Mouse (Mus musculus) thymus, postnatal 4 days (tissue): ENCODE results near the gene Hc.

Experiments
- DNase-seq: peaks from one replicate; pipeline ENCODE4 v3.0.0; 2021

Hc gene

DNA sequence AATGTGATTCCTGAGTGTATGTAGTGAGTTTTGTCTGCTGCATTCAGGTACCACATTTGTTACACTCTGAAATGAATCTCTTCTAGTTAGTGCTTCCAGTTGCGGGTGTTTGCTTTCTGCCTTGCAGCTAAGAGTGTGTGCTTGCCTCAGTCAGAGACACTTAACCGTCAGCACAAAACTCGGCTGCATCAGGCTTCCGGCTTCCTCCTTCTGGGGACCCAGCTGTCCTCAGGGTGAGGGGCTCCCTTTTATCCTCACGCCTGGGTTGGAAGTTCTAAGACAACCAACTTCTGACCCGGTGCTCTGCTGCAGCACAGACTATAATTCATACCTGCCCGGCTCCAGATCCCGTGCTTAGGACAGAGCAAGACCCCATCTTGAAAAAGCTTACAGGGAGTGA is 88.2 kb downstream of the Hc start:
- DNase-seq = peak; percentile 58

GRCm38 (mm10) chr2:34971080-34971888 is 90.0 kb downstream of the Hc start:
- no peak for DNase-seq

DNA sequence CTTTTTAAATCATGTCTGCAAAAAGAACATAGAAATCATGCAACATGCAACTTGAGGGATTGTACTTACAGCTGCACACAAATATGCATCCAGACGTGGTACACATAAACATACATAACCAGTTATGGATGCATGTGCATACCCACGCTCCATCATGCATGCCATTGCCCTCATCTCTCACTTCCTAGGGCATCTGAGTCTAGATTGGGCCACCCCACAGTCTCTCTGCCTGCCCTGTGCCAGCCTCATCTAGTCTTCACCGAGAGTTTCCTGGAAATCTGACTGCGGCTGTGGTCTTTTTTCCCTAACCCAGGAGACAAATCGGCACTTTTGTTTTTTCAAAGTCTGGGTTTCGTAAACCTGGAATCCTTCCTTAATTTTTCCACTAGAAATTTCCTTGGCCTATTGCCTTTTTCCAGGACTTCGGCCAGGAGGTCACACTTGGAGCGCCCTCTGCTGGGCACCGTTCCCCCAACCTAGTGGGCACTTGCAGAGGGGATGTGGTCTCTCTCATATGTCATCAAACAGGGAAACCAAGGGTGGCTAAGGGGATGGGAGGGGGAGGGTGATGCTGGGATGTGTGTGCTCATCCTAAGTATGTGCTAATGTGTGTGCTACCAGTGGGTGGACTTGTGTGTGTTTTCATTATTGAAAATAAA is 91.0 kb downstream of the Hc start:
- DNase-seq = peak; percentile 91

DNA sequence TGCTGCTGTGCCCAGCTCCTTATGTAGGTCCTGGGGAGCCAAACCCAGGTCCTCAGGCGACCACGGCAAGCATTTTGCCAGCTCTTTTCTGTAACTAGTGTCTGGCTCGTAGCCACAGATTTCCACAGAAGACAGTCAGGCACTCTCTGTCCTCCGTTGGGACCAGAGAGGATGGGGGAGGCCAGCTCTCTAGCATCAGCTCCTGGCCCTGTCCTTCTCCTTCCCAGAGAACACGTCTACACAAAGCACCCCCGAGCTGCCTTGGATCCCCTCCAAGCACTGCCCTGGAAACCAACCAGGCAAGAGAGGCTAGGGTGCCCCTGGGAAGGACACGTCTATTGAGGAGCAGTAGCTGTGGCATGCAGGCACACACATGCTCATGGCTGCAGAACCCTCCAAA is 92.1 kb downstream of the Hc start:
- peak; percentile 23 for DNase-seq

DNA sequence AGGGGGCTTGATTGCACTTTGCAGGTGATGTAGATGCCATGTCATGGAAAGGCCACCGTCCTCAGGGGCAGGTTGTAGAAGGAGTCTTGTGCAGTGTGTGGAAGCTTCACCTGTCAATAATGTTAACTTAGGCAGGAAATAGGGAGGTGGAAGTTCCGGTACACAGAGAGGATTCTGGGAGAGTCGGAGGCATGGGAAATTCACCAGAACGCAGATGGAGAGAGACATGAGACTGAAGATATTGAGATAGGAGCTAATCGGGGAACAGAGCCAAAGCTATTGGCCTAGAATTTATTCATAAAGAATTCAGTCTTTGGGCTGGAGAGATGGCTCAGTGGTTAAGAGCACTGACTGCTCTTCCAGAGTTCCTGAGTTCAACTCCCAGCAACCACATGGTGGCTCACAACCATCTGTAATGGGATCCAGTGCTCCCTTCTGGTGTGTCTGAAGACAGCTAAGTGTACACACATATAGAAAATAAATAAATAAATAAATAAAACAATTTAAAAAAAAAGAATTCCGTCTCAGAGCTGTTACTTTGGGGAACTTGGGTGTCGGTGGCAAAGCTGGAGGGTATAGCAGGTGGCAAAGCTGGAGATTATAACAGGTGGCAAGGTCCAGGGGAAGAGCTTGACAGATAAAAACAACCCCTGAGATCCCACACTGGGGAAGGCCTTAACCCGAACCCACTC is 94.8 kb downstream of the Hc start:
- peak; percentile 42 for DNase-seq

GRCm38 (mm10) chr2:34965806-34966205 is 95.4 kb downstream of the Hc start:
- peak; percentile 57 for DNase-seq

GRCm38 (mm10) chr2:34965293-34965692 is 95.9 kb downstream of the Hc start:
- DNase-seq = peak; percentile 94

- peak; percentile 49 for DNase-seq
Observed at GRCm38 (mm10) chr2:34964651-34965050, 96.6 kb downstream of the Hc start.

DNA sequence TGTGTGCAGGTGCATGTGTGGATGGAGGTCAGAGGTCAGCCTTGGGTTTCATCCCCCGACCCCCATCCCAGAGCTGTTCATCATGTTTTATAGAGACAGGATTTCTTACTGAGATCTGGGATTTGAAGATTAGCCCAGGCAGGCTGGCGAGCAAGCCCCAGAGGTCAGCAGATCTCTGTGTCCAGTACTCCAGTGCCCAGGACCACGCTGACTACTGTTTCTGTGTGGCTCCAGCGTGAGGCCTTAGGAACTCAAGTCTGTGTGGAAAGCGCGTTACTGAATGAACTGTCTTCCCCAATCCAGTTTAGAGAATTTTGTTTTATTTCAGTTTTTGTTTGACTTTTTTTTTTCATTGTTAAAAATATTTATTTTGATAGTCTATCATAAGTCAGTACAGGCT is 97.0 kb downstream of the Hc start:
- DNase-seq = no peak

DNA sequence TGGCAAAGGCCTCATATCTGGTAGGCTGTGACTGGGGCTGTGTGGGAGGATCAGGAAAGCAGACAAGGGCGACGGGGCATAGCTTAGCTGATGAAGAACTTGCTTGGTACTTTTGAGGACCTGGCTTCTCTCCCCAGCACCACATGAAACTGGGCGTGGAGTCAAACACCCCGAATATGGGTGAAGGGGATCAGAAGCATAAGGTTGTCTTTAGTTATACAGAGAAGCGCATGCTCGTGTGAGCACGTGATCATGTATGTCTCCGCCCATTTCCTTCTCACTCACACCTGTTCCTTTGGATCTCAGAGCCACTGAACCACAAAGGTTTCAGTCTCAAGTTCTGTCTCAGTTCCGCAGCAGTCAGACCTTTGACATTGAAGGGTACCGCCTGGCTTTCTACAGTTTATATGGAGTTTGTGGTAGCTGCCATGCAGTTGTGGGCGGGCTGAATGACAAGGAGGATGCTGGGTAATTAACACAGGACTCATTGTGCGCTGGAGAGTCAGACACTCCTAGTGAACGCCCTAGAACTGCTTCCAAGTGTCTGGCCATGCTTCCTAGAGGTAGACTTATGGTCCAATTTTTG is 97.8 kb downstream of the Hc start:
- peak; percentile 77 for DNase-seq

DNA sequence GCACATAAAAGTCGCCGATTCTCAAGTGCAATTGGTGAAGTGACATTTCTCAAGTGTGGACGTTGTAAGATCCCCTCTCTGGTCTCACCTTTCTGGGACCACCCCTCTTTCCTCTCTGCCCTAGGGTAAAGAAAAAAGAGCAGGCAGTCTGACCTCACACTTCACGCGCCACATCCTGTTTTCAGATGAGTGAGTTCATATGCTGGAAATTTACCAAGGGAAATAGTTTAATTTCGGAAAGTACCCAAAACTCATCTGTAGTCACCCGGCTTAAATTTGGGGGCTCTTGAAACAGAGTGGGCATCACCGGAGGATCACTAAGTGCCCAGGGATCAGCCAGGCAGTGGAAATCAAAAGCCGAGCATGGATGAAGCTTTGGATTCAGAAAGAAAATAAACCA is 98.3 kb downstream of the Hc start:
- DNase-seq = peak; percentile 58

- DNase-seq = no peak
Observed at GRCm38 (mm10) chr2:34962211-34962610, 99.0 kb downstream of the Hc start.

GRCm38 (mm10) chr2:34961481-34962036 is 99.7 kb downstream of the Hc start, which contains the start of gene Traf1:
Traf1 (minus strand) TSS chr2:34961772.
- peak; percentile 66 for DNase-seq

DNA sequence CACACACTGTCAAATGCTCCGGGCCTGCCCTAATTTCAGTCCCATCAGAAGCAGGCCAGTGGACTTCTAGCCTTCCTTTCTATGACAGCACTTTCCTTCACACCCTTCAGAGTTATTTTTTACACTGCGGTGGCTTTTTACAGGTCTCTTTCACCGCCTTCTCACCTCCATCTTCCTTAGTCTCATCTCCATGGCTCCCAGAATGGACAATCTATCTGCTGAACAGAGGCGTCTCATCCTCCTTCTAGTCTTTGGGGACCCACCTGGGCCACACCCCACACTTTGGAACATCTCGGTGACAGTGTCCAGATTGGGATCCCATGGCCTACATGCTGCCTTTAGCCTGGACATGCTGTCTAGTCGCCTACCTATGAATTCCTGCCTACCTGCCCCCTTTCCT is 100.3 kb downstream of the Hc start:
- no peak for DNase-seq

- no peak for DNase-seq
Observed at GRCm38 (mm10) chr2:34960466-34960865, 100.8 kb downstream of the Hc start.

DNA sequence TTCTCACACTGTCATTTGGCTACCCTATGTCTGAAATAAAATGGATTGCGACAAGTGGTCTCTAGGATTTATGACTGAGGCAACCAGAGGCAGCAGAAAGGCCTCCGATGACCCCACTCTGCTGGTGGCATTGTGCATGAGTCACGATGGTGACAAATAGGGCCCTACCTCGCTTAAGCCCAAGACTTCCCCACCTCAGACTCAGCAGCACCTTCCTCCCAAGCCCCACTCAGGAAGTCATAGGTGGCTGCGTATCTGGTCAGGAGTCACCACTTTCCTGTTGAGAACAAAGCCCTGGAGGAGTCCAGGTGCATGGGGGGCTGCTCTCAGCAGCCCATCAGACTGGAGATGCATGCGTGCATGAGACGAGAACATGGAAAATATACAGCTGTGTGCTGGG is 102.7 kb downstream of the Hc start:
- DNase-seq = peak; percentile 55

- no peak for DNase-seq
Observed at GRCm38 (mm10) chr2:34958036-34958435, 103.2 kb downstream of the Hc start.

DNA sequence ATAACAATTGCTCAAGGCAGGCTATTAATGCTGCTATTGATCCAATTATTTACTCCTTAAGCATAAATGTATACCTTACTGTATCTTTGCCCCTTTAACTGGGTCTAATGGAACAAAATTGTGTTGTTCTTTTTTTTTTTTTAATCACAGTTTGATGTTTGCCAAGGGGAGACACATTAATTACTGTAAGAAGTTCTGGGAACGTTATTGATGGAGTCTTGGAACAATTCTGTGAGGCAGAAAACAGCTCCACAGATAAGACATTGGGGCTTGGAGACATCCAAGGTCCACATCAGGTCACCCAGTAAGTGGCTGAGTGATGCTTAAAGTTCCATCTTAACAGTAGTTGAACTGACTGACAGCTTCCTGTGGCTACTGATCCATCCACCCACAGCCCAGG is 103.8 kb downstream of the Hc start:
- no peak for DNase-seq

DNA sequence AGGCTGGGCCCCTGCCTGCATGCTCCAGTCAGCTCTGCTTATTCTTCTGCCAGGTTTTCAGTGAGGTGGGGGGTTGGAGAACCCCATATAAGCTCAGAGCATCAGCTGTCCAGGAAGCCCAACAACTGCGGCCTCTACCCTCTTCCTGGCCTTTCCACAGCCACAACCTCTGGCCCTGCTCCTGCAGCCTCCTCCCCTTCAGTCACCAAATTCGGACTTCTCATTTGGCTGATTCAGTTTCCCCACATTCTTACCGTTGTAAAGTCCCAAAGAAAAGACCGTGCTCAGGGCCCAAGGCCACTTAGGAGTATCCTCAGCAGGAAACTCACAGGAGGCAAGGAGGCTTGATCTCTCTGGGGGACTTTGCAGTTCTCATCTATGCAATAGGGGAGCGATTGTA is 104.3 kb downstream of the Hc start:
- DNase-seq = no peak

- DNase-seq = no peak
Observed at GRCm38 (mm10) chr2:34954344-34954743, 106.9 kb downstream of the Hc start.

DNA sequence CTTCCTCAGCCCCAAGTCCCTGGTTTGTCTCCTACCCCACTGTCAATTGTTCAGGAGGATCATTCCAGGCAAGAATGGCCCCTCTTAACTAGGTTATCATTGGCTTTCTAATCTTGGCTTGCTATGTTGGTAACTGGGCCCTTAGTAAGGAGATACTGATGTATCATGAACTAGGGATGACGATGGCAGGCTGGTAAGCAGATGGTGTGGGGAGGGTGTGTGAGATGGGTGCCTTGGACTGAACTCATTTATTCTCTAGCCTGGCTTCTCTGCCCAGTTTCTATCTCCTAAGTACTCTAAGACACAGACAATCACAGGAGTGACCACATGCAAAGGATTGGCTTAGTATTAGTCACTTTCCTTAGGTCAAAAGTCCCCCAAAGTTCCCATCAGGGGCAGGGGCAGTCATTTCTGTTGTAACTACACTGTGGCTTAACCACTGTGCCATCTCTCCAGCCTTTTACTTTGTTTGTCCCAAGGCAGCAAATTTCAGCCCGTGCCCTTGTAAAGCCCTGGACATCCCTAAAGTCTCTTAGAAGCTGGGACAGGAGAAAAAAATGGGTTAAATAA is 107.6 kb downstream of the Hc start:
- no peak for DNase-seq

DNA sequence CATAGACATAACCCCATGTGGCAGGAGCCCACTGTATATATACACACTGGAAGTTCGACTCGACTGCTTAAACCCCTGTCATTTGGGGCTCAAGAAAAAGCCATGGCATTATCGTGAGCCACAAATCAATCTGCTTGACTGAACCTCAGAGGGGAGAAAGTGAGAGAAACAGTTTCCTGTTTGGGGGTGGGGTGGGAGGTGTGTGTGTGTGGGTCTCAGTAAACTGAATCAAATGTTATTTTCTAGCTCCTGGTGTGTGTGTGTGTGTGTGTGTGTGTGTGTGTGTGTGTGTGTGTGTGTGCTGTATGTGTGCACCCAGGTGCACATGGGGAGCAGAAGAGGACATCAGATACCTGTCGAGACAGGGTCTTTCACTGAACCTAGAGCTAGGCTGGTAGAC is 108.2 kb downstream of the Hc start:
- DNase-seq = peak; percentile 53

- DNase-seq = no peak
Observed at GRCm38 (mm10) chr2:34951469-34951868, 109.8 kb downstream of the Hc start.
